Mouse (Mus musculus) midbrain, embryonic 11.5 days (tissue): Measurements from ENCODE around the gene Myo9a. TPM values are rescaled to one million over a fixed set of nuclear protein-coding genes. Genes with fewer than 3 reads are reported as not detected.

Experiments used
- ATAC-seq: fragments of 200-750 bp; cut with Nextera tagmentation; 2 replicates; pipeline ENCODE4 v1.8.0; 2017; ENCODE audit warnings: moderate TSS enrichment, moderate library complexity; ENCODE audit not compliant: low FRiP score
- DNase-seq: peaks from one replicate; pipeline ENCODE4 v3.0.0; 2015; ENCODE audit warnings: low spot score; ENCODE audit errors: missing footprints
- H3K27ac ChIP-seq: fragments of 300-500 bp; sonication (generic); 2 replicates; pipeline ENCODE4 v1.5.1; 2014; ENCODE audit warnings: low read depth, low read length
- H3K27me3 ChIP-seq: fragments of 300-500 bp; sonication (generic); 2 replicates; pipeline ENCODE4 v1.6.1; 2014; ENCODE audit warnings: mild to moderate bottlenecking, low read length, moderate library complexity, mixed read lengths; ENCODE audit not compliant: control insufficient read depth, insufficient read depth
- H3K36me3 ChIP-seq: fragments of 300-500 bp; sonication (generic); 2 replicates; pipeline ENCODE4 v1.6.1; 2014; ENCODE audit warnings: mild to moderate bottlenecking, low read length, moderate library complexity, mixed read lengths; ENCODE audit not compliant: control insufficient read depth, insufficient read depth
- H3K4me1 ChIP-seq: fragments of 300-500 bp; sonication (generic); 2 replicates; pipeline ENCODE4 v1.6.1; 2014; ENCODE audit warnings: low read length; ENCODE audit not compliant: control insufficient read depth, insufficient read depth
- H3K4me2 ChIP-seq: fragments of 300-500 bp; sonication (generic); 2 replicates; pipeline ENCODE4 v1.6.1; 2014; ENCODE audit warnings: mild to moderate bottlenecking, moderate library complexity
- H3K4me3 ChIP-seq: fragments of 300-500 bp; sonication (generic); 2 replicates; pipeline ENCODE4 v1.5.1; 2014; ENCODE audit warnings: low read depth, low read length
- H3K9ac ChIP-seq: fragments of 300-500 bp; sonication (generic); 2 replicates; pipeline ENCODE4 v1.6.1; 2014; ENCODE audit warnings: low read length
- H3K9me3 ChIP-seq: fragments of 300-500 bp; sonication (generic); 2 replicates; pipeline ENCODE4 v1.6.1; 2016; ENCODE audit warnings: low read length; ENCODE audit not compliant: control insufficient read depth
- WGBS: fragments of 180-500 bp; shearing (Covaris S2); extraction: QIAGEN DNeasy Blood & Tissue Kit; methylation state at CpG from one replicate; pipeline ENCODE4 v1.1.7; 2014; 5-methylcytosine and 5-hydroxymethylcytosine counted together
- polyA plus RNA-seq: library from polyadenylated mRNA; unstranded; fragments of >200 nt; fragmentation: Nextera tagmentation; extraction: Ambion mirVana; gene quantifications from 2 replicates; pipeline ENCODE4 v1.2.1, GENCODE M21; 2014

Gene Myo9a
- polyA plus RNA-seq, 1 experiment from 2014 or later = 20.0 TPM

DNA sequence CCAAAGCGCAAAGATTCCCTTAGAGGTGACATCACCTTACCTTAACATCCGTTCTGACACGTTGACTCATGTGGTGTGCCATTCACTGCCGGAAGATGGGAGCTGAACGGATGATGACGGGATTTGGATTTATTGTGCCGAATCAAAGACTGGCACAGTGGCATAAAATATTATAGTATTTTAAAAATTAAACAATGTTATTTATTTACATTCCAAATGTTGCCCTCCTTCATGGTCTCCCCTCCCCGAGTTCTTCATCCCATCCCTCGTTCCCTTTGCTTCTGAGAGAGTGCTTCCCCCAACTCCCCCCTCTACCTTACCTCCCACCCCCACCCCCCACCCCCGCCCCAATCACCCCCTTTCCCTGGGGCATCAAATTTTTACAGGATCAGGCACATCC, 209.9 kb downstream of the Myo9a start, which contains the start of gene Nr2e3:
TSS of gene Nr2e3 (minus strand) at position 101 of the 400 bp plus-strand sequence.
- H3K36me3 ChIP-seq = no peaks in the 10 kb centered on the region
- H3K9me3 ChIP-seq = no peaks in the 10 kb centered on the region
- H3K4me2 ChIP-seq = no peak within 1 kb of the TSS
- no peaks in the 10 kb centered on the region for H3K27me3 ChIP-seq
- no peak within 1 kb of the TSS for H3K4me3 ChIP-seq
- no peak within 1 kb of the TSS for H3K27ac ChIP-seq
- DNase-seq (no peak), ATAC-seq (no peak)
- 88% methylated on average over 10 of the region's 10 CpGs for WGBS
- no peak within 1 kb of the TSS for H3K9ac ChIP-seq
- no peaks in the 10 kb centered on the region for H3K4me1 ChIP-seq

DNA sequence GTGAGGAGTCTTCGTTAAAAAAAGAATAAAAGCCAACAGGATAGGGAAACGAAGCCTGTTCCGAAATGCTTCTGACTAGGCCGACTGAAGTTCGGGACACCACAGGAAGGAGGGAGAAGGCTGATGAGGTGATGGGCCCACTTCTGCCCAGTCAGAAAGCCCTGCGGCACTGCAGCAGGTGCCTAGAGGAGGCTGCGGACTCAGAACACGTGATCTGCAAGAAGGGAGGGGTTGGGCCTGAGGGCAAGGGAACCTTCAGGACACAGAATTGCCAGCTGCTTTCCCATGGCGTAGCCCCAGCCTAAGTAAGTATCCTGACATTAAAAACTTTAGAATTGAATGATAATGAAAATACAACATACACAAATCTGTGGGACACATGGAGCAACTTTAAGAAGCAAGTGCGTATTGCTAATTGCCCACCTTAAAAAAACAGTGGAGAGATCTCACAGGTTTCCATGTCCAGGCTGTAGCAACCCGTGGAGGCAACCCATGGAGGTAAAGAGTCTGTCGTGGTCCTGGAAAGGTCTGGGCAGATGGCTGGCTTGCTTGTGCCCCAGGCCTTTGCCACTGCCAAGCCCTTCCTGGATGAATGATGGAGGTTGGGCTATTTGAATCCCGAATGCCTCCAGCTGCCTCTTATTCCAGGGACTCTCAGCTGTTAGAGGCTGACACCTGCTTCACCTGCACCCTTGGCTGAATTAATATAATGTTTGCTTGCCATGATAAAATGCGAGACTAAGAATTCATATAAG, 210.7 kb downstream of the Myo9a start:
- Histone ChIP-seq H3K27ac (no peak overlapping the region), H3K4me1 (no peaks in the 10 kb centered on the region), H3K4me3 (no peak overlapping the region), H3K4me2 (no peak overlapping the region), H3K9ac (no peak overlapping the region), H3K36me3 (no peaks in the 10 kb centered on the region), H3K9me3 (no peaks in the 10 kb centered on the region), H3K27me3 (no peaks in the 10 kb centered on the region)
- DNase-seq (peak; percentile 74), ATAC-seq (no peak)
- 70% methylated on average over 14 of the region's 14 CpGs for WGBS

DNA sequence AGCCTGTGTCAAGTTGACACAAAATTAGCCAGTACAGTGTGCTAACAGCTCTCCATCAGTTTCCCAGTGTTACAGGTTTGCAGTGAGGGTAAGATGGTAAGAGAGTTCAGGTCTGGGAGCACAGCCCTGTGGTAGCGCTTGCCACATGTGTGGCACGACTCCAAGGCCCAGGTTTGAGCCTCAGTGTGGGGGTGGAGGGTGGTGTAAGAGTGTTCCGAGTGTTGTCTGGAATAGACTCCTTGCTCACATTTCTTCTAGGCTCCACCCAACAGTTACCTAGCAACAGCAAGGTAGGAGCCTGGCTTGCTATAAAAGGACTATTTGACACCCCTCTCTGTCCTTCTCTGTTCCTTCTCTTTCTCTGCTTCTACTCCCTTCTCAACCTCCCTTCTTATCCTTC, 213.7 kb downstream of the Myo9a start:
- WGBS = 70% methylated on average over 3 of the region's 3 CpGs
- H3K4me1 ChIP-seq = no peaks in the 10 kb centered on the region

GRCm38 (mm10) chr9:59965046-59965445, 214.3 kb downstream of the Myo9a start:
- WGBS = 91% methylated on average over 10 of the region's 10 CpGs

More for the DNA sequence above, 213.7 kb downstream of the Myo9a start:
- Histone ChIP-seq H3K4me2 (no peak overlapping the region), H3K4me3 (no peak overlapping the region), H3K27ac (no peak overlapping the region), H3K9ac (no peak overlapping the region), H3K36me3 (no peaks in the 10 kb centered on the region), H3K9me3 (no peaks in the 10 kb centered on the region), H3K27me3 (no peaks in the 10 kb centered on the region)
- DNase-seq = peak; percentile 64
- no peak for ATAC-seq

DNA sequence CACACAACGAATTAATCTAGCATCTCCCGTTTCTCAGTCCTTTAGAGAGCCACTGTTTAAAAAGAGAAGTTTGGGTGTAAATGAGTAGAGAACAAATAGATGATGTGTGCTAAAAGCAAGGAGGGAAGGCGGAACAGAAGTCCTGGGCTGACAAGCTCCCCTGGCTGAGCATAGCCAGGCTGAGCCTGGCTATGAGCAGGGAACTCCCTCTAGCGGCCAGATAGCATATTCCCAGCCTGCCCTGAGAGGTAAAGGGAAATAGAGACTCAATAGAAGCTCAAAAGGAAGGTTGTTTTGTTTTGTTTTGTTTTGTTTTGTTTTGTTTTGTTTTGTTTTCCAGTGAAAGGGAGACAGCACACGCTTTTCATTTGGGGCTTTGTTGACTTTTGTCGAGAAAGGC, 218.7 kb downstream of the Myo9a start:
- Histone ChIP-seq H3K27ac (no peak overlapping the region), H3K4me1 (no peaks in the 10 kb centered on the region), H3K9ac (no peak overlapping the region), H3K36me3 (no peaks in the 10 kb centered on the region), H3K4me3 (no peak overlapping the region), H3K27me3 (no peaks in the 10 kb centered on the region), H3K9me3 (no peaks in the 10 kb centered on the region), H3K4me2 (no peak overlapping the region)
- peak; percentile 91 for DNase-seq
- WGBS = 26% methylated on average over 6 of the region's 6 CpGs
- ATAC-seq = 0 out of 2 replicates have a peak, but pooled peaks have one; percentile 58

More at GRCm38 (mm10) chr9:59965046-59965445, 214.3 kb downstream of the Myo9a start:
- Histone ChIP-seq H3K36me3 (no peaks in the 10 kb centered on the region), H3K4me1 (no peaks in the 10 kb centered on the region), H3K4me3 (no peak overlapping the region), H3K27ac (no peak overlapping the region), H3K9ac (no peak overlapping the region), H3K27me3 (no peaks in the 10 kb centered on the region), H3K4me2 (no peak overlapping the region), H3K9me3 (no peaks in the 10 kb centered on the region)
- DNase-seq (no peak), ATAC-seq (no peak)

DNA sequence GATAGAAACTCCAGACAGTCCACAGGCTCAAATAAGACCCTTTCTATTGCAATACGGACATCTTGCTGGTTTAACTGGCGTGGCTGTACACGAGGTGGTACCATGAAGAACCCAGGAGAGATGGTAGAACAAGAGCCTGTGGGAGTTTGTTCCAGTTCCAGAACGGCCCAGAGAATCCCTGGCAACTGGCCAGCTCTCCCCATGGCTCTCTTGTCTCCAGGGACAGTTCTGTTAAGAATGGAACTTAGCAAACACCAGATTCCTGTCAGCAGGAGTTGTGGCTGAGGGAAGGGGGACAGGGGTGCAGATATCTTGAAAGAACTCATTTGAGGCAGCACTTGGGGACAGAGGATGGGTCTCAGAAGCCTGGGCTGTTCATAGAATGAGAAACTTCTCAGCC, 220.6 kb downstream of the Myo9a start:
- no peaks in the 10 kb centered on the region for H3K9me3 ChIP-seq
- no peak overlapping the region for H3K4me2 ChIP-seq
- H3K36me3 ChIP-seq = no peaks in the 10 kb centered on the region
- DNase-seq (no peak), ATAC-seq (no peak)
- H3K27me3 ChIP-seq = no peaks in the 10 kb centered on the region
- no peak overlapping the region for H3K9ac ChIP-seq
- WGBS = 81% methylated on average over 4 of the region's 4 CpGs
- no peak overlapping the region for H3K4me3 ChIP-seq
- H3K27ac ChIP-seq = no peak overlapping the region
- no peaks in the 10 kb centered on the region for H3K4me1 ChIP-seq

Other genes starting within 250 kb of the Myo9a start
- 50.7 and 53.3 TPM in 2 replicates for gene Hexa, start 211.4 kb upstream of the Myo9a start, polyA plus RNA-seq
- gene Tmem202, start 211.0 kb upstream of the Myo9a start, polyA plus RNA-seq = 0.19 TPM in 1 of 2 replicates, not detected in the other
- 8.5 and 8.7 TPM in 2 replicates for gene Celf6, start 173.0 kb upstream of the Myo9a start, polyA plus RNA-seq
- gene Parp6, start 133.6 kb upstream of the Myo9a start, polyA plus RNA-seq = 90.8 and 91.7 TPM in 2 replicates
- 1,888 and 2,059 TPM in 2 replicates for gene Pkm, start 94.5 kb upstream of the Myo9a start, polyA plus RNA-seq
- gene Gramd2, start 70.8 kb upstream of the Myo9a start, polyA plus RNA-seq = 0.15 and 0.18 TPM in 2 replicates
- gene Senp8, start 186 bp upstream of the Myo9a start, polyA plus RNA-seq = 26.1 and 26.8 TPM in 2 replicates
- gene Nr2e3, start 209.8 kb downstream of the Myo9a start, polyA plus RNA-seq = not detected in 2 replicates